In genomic region chr13:63072376-63072775, GRCm38 (mm10) we compare ENCODE assay signal across 9 mouse cellular contexts.
DNase-seq lines count a peak whose midpoint lies in the region; ATAC-seq lines count a peak whose summit lies in the region.
"Had no signal": no experiment of that assay in that cellular context is flagged by ENCODE, and none has a peak within 500 bp of the region (broad histone marks: within the 10 kb centered on the region; RNA-seq: fewer than 3 reads in every experiment).

No protein-coding gene starts in this region.

- intact Hi-C loops in heart, postnatal 36 days (cut with DNase I): no loop called here

- ATAC-seq in megakaryocyte progenitor cell, adult 5-6 weeks (replicated peaks; ENCODE audit: poor library complexity): peak; percentile 69
- ATAC-seq in erythroid progenitor cell, adult 5-6 weeks (replicated peaks; ENCODE audit: low FRiP score, poor library complexity, severe bottlenecking): no peak
- ATAC-seq in cerebellum, adult (ENCODE audit: insufficient number of reproducible peaks, low FRiP score, low TSS enrichment): no peak

- DNase-seq in c-Kit-positive CD71-positive TER-119-negative erythroid progenitor cells, embryonic 14.5 days (ENCODE audit: low read depth): peak; percentile 20
- DNase-seq in fat pad, adult 2 months (ENCODE audit: extremely low read depth, low read depth, low spot score): peak; percentile 67
- peak; percentile 40 to 43 for DNase-seq in heart, postnatal 36 days
- DNase-seq in frontal cortex, postnatal 10 days (ENCODE audit: low spot score in 2 of 2): no peak
- DNase-seq: midbrain, embryonic 14.5 days; retina, postnatal 1 day had no signal

Comparison
In these comparisons a context has a peak if more than half of its experiments do, and no peak if none do; other contexts are left out.
1. DNase-seq: peak in c-Kit-positive CD71-positive TER-119-negative erythroid progenitor cells, embryonic 14.5 days (single experiment), fat pad, adult 2 months (single experiment) and heart, postnatal 36 days (2 of 2); none in frontal cortex, postnatal 10 days (0 of 2).